Mouse (Mus musculus) embryonic facial prominence, embryonic 14.5 days (tissue): ENCODE measurements around the gene Ccl3. TPM values are rescaled to one million over a fixed set of nuclear protein-coding genes. Genes with fewer than 3 reads are reported as not detected.

Source experiments
- polyA plus RNA-seq: library from polyadenylated mRNA; unstranded; fragments of >200 nt; fragmentation: Nextera tagmentation; extraction: Ambion mirVana; gene quantifications from 2 replicates; pipeline ENCODE4 v1.2.1, GENCODE M21; 2014

Gene Ccl3
- polyA plus RNA-seq, 1 experiment from 2014 or later: 0.93 TPM

Other genes starting within 250 kb of the Ccl3 start
- gene Rasl10b, start 240.2 kb downstream of the Ccl3 start, polyA plus RNA-seq: 2.3 and 2.9 TPM in 2 replicates
- gene Gas2l2, start 219.9 kb downstream of the Ccl3 start, polyA plus RNA-seq: 0.08 and 0.38 TPM in 2 replicates
- 0.54 and 0.77 TPM in 2 replicates for gene 1700020L24Rik, start 211.7 kb downstream of the Ccl3 start, polyA plus RNA-seq
- gene Mmp28, start 186.3 kb downstream of the Ccl3 start, polyA plus RNA-seq: 4.3 and 4.7 TPM in 2 replicates
- 7.6 and 9.4 TPM in 2 replicates for gene Taf15, start 176.3 kb downstream of the Ccl3 start, polyA plus RNA-seq
- not detected in 2 replicates for gene Heatr9, start 127.2 kb downstream of the Ccl3 start, polyA plus RNA-seq
- 0.87 and 1.4 TPM in 2 replicates for gene Ccl5, start 118.8 kb downstream of the Ccl3 start, polyA plus RNA-seq
- gene Ccl9, start 70.7 kb downstream of the Ccl3 start, polyA plus RNA-seq: 8.3 and 12.4 TPM in 2 replicates
- gene Ccl6, start 56.3 kb downstream of the Ccl3 start, polyA plus RNA-seq: 2.5 and 5.0 TPM in 2 replicates
- not detected in 2 replicates for gene Rpl9-ps1, start 3.7 kb downstream of the Ccl3 start, polyA plus RNA-seq
- 0.34 and 1.0 TPM in 2 replicates for gene Ccl4, start 13.2 kb upstream of the Ccl3 start, polyA plus RNA-seq
- gene Wfdc17, start 54.6 kb upstream of the Ccl3 start, polyA plus RNA-seq: 1.3 and 4.9 TPM in 2 replicates
- 9.5 and 19.0 TPM in 2 replicates for gene Wfdc18, start 59.7 kb upstream of the Ccl3 start, polyA plus RNA-seq
- 1.1 and 1.4 TPM in 2 replicates for gene Wfdc21, start 97.6 kb upstream of the Ccl3 start, polyA plus RNA-seq
- 19.2 and 26.1 TPM in 2 replicates for gene Heatr6, start 104.3 kb upstream of the Ccl3 start, polyA plus RNA-seq
- 0.09 TPM in 1 of 2 replicates, not detected in the other for gene Hnf1b, start 200.7 kb upstream of the Ccl3 start, polyA plus RNA-seq